Mouse (Mus musculus): ENCODE measurements around the gene Phf14.

- TF ChIP-seq CTCF (IDR thresholded peaks at IDR 0.05; ENCODE audit: low read depth, low read length) = no peak
- no peak for TF ChIP-seq POLR2AphosphoS5 (IDR thresholded peaks at IDR 0.05; ENCODE audit: insufficient replicate concordance, low read depth, low read length)
- no peak for TF ChIP-seq GATA1 (IDR thresholded peaks at IDR 0.05; ENCODE audit: borderline replicate concordance, low read length)
- TF ChIP-seq GATA2 (IDR thresholded peaks at IDR 0.05; ENCODE audit: borderline replicate concordance, low read depth, low read length) = no peak
Measured at GRCm38 (mm10) chr6:12107326-12107725, 199.7 kb downstream of the Phf14 start.

All from G1E (cell line).